Mouse (Mus musculus) heart, postnatal 0 days (tissue): ENCODE data around the gene Ttc16.

Experiments used
- CTCF ChIP-seq: IDR thresholded peaks from 2 replicates; pipeline ENCODE4 v1.5.1; 2016; ENCODE audit warnings: antibody characterized with exemption, control low read depth, low read depth
- EP300 ChIP-seq: IDR thresholded peaks from 2 replicates; pipeline ENCODE4 v1.6.1; 2016; ENCODE audit warnings: antibody characterized with exemption, low read depth

DNA sequence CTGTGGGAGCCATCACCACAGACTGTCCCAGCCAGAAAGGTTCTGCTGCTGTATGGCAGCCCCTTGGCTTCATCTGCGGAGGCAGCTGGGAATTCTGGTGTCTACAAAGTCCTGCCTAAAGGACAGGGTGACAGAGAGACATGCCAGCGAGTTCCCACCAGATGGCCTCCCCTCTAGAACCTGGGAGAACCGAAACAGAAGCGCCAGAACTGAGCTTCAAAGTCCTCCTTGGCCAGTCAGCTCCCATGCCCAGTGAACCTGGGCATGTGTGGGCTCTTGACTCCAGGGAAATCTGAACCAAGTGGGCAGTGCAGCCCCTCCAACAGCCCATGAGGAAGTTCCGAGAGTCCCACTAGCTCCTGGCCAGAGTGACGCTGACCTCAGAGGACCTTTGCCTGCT is 47.2 kb upstream of the Ttc16 start:
- no peak for TF ChIP-seq CTCF
- TF ChIP-seq EP300: no peak
